Mouse (Mus musculus): ENCODE data around the gene Gm29666. TPM values are rescaled to one million over a fixed set of nuclear protein-coding genes. Genes with fewer than 3 reads are reported as not detected.

Gene Gm29666
- total and polyA plus RNA-seq, 3 experiments = 0.11 to 7.0 (median 1.9) TPM

DNA sequence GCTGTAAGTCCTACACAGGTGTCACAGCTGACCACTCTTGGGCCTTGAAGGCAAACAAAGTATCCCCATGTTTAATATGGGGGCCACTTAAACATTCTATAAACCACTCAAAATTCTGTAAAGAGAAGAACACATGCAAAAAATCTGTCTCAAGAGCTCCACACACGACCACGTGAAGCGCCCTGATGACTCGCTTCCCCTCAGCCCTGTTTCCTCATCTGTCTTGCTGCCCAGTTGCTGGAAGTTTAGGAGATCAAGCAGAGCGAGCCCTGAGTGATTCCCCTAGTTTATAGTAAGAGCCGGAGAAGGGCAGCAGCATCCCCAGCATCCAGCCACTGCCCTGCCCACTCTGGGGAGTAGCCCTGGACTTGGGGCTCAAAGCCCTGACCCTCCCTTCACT, 40.1 kb upstream of the Gm29666 start:
- Histone ChIP-seq H3K36me3 (replicated peaks) (peaks cover 63% of the 10 kb centered on the region), H3K9me3 (replicated peaks) (no peaks in the 10 kb centered on the region), H3K27me3 (ENCODE audit: insufficient read depth, low read length) (no peaks in the 10 kb centered on the region), H3K4me3 (ENCODE audit: low read depth, low read length) (no peak overlapping the region), H3K4me1 (ENCODE audit: insufficient read depth, low read depth, low read length) (no peaks in the 10 kb centered on the region)
- DNase-seq (ENCODE audit: low spot score) = no peak
- TF ChIP-seq POLR2AphosphoS5 (IDR thresholded peaks at IDR 0.05; ENCODE audit: insufficient replicate concordance, low read depth, low read length) (no peak), CTCF (IDR thresholded peaks at IDR 0.05; ENCODE audit: low read depth, low read length) (no peak), GATA2 (IDR thresholded peaks at IDR 0.05; ENCODE audit: borderline replicate concordance, low read depth, low read length) (no peak), TAL1 (conservative IDR thresholded peaks at IDR 0.05; ENCODE audit: low read depth, low read length) (no peak), GATA1 (IDR thresholded peaks at IDR 0.05; ENCODE audit: borderline replicate concordance, low read length) (no peak)
- ATAC-seq (ENCODE audit: extremely low read depth, insufficient number of reproducible peaks, low FRiP score, poor library complexity, severe bottlenecking) = no peak

DNA sequence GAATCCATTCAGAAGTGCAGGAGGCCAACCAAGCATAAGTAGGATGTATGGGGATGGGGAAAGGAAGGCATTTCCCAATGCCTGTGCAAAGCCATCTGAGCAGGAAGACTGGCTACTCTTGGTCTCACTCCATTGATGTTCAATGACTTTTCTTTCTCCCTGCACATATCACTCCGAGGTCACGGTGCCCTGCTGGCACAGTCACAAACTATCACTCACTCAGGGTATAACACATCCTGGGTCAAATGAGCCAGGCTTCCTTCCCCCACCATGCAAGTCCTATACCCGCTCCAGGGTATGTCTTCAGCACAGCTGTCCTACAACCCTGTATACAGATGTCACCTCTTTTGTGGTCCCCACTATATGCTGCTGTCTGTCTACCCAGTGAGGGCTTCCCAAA, 38.5 kb upstream of the Gm29666 start:
- Histone ChIP-seq H3K36me3 (replicated peaks) (peaks cover 78% of the 10 kb centered on the region), H3K9me3 (replicated peaks) (no peaks in the 10 kb centered on the region), H3K4me3 (ENCODE audit: low read depth, low read length) (no peak overlapping the region), H3K4me1 (ENCODE audit: insufficient read depth, low read depth, low read length) (no peaks in the 10 kb centered on the region), H3K27me3 (ENCODE audit: insufficient read depth, low read length) (no peaks in the 10 kb centered on the region)
- DNase-seq (ENCODE audit: low spot score) (no peak), ATAC-seq (ENCODE audit: extremely low read depth, insufficient number of reproducible peaks, low FRiP score, poor library complexity, severe bottlenecking) (no peak)
- no peak for TF ChIP-seq POLR2AphosphoS5 (IDR thresholded peaks at IDR 0.05; ENCODE audit: insufficient replicate concordance, low read depth, low read length)
- TF ChIP-seq GATA2 (IDR thresholded peaks at IDR 0.05; ENCODE audit: borderline replicate concordance, low read depth, low read length) = no peak
- no peak for TF ChIP-seq CTCF (IDR thresholded peaks at IDR 0.05; ENCODE audit: low read depth, low read length)
- no peak for TF ChIP-seq GATA1 (IDR thresholded peaks at IDR 0.05; ENCODE audit: borderline replicate concordance, low read length)
- TF ChIP-seq TAL1 (conservative IDR thresholded peaks at IDR 0.05; ENCODE audit: low read depth, low read length) = no peak

DNA sequence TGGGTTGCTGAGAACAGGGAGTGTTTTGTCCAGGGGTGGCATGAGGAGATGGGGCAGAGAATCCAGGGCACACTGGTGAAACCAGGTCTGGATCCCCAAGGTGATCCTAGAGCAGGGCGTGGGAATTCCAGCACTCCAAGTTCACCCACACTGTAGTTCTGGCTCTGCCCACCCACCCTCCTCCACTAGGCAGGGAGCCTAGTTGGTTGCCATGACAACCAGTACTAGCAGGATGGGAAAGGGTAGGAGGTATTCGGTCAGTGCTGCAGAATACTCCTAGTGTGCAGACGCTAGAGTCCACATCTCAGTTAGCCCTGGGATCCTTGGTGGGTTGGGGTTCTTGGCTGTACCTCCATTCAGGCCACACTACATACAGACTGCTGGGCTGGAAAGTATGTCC, 38.0 kb upstream of the Gm29666 start:
- H3K9me3 ChIP-seq (replicated peaks) = no peaks in the 10 kb centered on the region
- ATAC-seq (ENCODE audit: extremely low read depth, insufficient number of reproducible peaks, low FRiP score, poor library complexity, severe bottlenecking) (no peak), DNase-seq (ENCODE audit: low spot score) (no peak)
- no peak overlapping the region for H3K4me3 ChIP-seq (ENCODE audit: low read depth, low read length)
- TF ChIP-seq GATA2 (IDR thresholded peaks at IDR 0.05; ENCODE audit: borderline replicate concordance, low read depth, low read length) = no peak
- no peak for TF ChIP-seq TAL1 (conservative IDR thresholded peaks at IDR 0.05; ENCODE audit: low read depth, low read length)
- TF ChIP-seq POLR2AphosphoS5 (IDR thresholded peaks at IDR 0.05; ENCODE audit: insufficient replicate concordance, low read depth, low read length) = no peak
- no peak for TF ChIP-seq GATA1 (IDR thresholded peaks at IDR 0.05; ENCODE audit: borderline replicate concordance, low read length)
- no peak for TF ChIP-seq CTCF (IDR thresholded peaks at IDR 0.05; ENCODE audit: low read depth, low read length)
- H3K4me1 ChIP-seq (ENCODE audit: insufficient read depth, low read depth, low read length) = no peaks in the 10 kb centered on the region; the same call in 1 of the 2 replicates
- peaks cover 83% of the 10 kb centered on the region for H3K36me3 ChIP-seq (replicated peaks)
- no peaks in the 10 kb centered on the region for H3K27me3 ChIP-seq (ENCODE audit: insufficient read depth, low read length)

DNA sequence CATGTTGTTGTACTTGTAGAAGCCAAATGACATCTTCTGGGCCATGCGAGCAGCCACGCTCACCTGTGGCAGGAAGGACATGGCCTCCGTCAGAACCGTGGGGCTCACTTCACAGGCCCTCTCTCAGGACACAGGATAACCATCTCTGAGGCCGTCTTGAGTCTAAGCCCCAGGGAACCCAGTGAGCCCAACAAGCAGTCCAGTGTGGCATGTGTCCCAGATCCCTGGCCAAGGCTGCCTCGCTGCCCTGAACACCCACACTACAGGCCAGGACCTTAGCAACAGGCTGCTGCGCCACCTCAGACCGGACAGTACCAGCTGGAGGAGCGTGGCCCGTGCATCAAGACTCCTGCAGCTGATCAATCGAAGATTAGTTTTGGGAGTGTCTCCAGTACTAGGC, 33.4 kb upstream of the Gm29666 start:
- Histone ChIP-seq H3K4me3 (ENCODE audit: low read depth, low read length) (no peak overlapping the region), H3K27me3 (ENCODE audit: insufficient read depth, low read length) (no peaks in the 10 kb centered on the region), H3K4me1 (ENCODE audit: insufficient read depth, low read depth, low read length) (no peaks in the 10 kb centered on the region; the same call in 1 of the 2 replicates), H3K36me3 (replicated peaks) (peaks cover 98% of the 10 kb centered on the region), H3K9me3 (replicated peaks) (no peaks in the 10 kb centered on the region)
- no peak for DNase-seq (ENCODE audit: low spot score)
- TF ChIP-seq TAL1 (conservative IDR thresholded peaks at IDR 0.05; ENCODE audit: low read depth, low read length) (no peak), GATA2 (IDR thresholded peaks at IDR 0.05; ENCODE audit: borderline replicate concordance, low read depth, low read length) (no peak), GATA1 (IDR thresholded peaks at IDR 0.05; ENCODE audit: borderline replicate concordance, low read length) (no peak), CTCF (IDR thresholded peaks at IDR 0.05; ENCODE audit: low read depth, low read length) (no peak), POLR2AphosphoS5 (IDR thresholded peaks at IDR 0.05; ENCODE audit: insufficient replicate concordance, low read depth, low read length) (no peak)
- no peak for ATAC-seq (ENCODE audit: extremely low read depth, insufficient number of reproducible peaks, low FRiP score, poor library complexity, severe bottlenecking)

DNA sequence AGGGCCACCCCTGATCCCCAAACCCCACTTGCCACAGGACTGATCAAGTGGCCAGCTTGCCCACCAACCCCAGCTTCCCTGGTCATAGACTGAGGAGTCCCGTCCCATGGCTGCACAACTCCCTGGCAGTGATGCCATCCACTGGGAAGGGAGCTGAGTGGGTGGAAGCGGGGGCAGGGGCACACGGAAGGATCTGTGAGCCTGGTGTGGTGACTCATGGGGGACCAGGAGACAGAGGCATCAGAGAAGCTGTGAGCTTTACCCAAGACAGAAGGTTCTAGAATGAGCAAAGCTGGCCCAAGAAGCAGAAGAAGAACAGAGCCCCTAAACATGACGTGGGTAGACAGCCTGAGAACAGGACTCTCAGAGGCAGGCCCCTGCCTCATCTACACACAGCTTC, 30.2 kb upstream of the Gm29666 start:
- TF ChIP-seq GATA2 (IDR thresholded peaks at IDR 0.05; ENCODE audit: borderline replicate concordance, low read depth, low read length) = no peak
- no peak for TF ChIP-seq TAL1 (conservative IDR thresholded peaks at IDR 0.05; ENCODE audit: low read depth, low read length)
- TF ChIP-seq CTCF (IDR thresholded peaks at IDR 0.05; ENCODE audit: low read depth, low read length) = no peak
- TF ChIP-seq GATA1 (IDR thresholded peaks at IDR 0.05; ENCODE audit: borderline replicate concordance, low read length) = no peak
- no peak for TF ChIP-seq POLR2AphosphoS5 (IDR thresholded peaks at IDR 0.05; ENCODE audit: insufficient replicate concordance, low read depth, low read length)
- Histone ChIP-seq H3K4me3 (ENCODE audit: low read depth, low read length) (no peak overlapping the region), H3K36me3 (replicated peaks) (peaks cover 90% of the 10 kb centered on the region), H3K4me1 (ENCODE audit: insufficient read depth, low read depth, low read length) (no peaks in the 10 kb centered on the region; the same call in 1 of the 2 replicates), H3K27me3 (ENCODE audit: insufficient read depth, low read length) (no peaks in the 10 kb centered on the region), H3K9me3 (replicated peaks) (no peaks in the 10 kb centered on the region)
- DNase-seq (ENCODE audit: low spot score) (no peak), ATAC-seq (ENCODE audit: extremely low read depth, insufficient number of reproducible peaks, low FRiP score, poor library complexity, severe bottlenecking) (no peak)

DNA sequence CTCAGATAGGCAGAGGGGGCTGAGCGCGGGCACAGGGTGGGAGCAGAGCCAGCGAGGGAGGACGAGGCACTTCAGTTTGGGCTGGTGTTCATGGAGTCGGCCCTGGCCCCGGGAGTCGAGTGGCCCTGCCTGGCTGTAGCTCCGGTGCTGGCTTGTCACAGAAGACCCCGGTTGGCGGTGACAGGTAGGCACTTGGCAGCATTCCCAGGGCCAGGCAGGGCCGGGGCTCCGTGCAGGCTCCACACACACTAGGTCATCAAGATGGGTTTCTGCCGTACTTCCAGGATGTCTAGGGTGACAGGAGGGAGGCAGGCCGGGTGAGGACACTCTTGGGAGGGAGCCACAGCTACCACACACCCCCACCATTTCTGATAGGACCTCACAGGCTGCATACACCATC, 29.2 kb upstream of the Gm29666 start:
- H3K36me3 ChIP-seq (replicated peaks) = peaks cover 85% of the 10 kb centered on the region
- no peaks in the 10 kb centered on the region for H3K9me3 ChIP-seq (replicated peaks)
- no peaks in the 10 kb centered on the region for H3K27me3 ChIP-seq (ENCODE audit: insufficient read depth, low read length)
- no peak for ATAC-seq (ENCODE audit: extremely low read depth, insufficient number of reproducible peaks, low FRiP score, poor library complexity, severe bottlenecking)
- no peak for DNase-seq (ENCODE audit: low spot score)
- no peaks in the 10 kb centered on the region; the same call in 1 of the 2 replicates for H3K4me1 ChIP-seq (ENCODE audit: insufficient read depth, low read depth, low read length)
- TF ChIP-seq GATA2 (IDR thresholded peaks at IDR 0.05; ENCODE audit: borderline replicate concordance, low read depth, low read length) (no peak), TAL1 (conservative IDR thresholded peaks at IDR 0.05; ENCODE audit: low read depth, low read length) (no peak), GATA1 (IDR thresholded peaks at IDR 0.05; ENCODE audit: borderline replicate concordance, low read length) (no peak), CTCF (IDR thresholded peaks at IDR 0.05; ENCODE audit: low read depth, low read length) (no peak)
- no peak overlapping the region for H3K4me3 ChIP-seq (ENCODE audit: low read depth, low read length)
